Mouse (Mus musculus) gastrocnemius, postnatal 14 days (tissue): ENCODE data around the gene Smc6. TPM values are rescaled to one million over a fixed set of nuclear protein-coding genes. Genes with fewer than 3 reads are reported as not detected.
A peak's percentile ranks its signal among the peaks of the same experiment; 100 is the strongest.

ENCODE experiments used
- DNase-seq: peaks from one replicate; pipeline ENCODE4 v3.0.0; 2021; ENCODE audit warnings: mixed read lengths
- intact Hi-C: fragments of 180-260 bp; cut with DNase I; formaldehyde crosslinking; loops from one replicate; pipeline ENCODE4 v1.15.1; 2025; ENCODE audit warnings: low total_unique reads
- long read RNA-seq, 2 experiments: library from polyadenylated mRNA; stranded (forward); transcript quantifications; one replicate each; pipeline ENCODE4 v2.0.0; 2021
- total RNA-seq, 2 experiments: library from RNA; stranded (reverse); gene quantifications; 2 replicates each; pipeline ENCODE4 v1.2.3; 2021

The Smc6 gene
- total RNA-seq, result 10 to 100 TPM; 30.4 to 36.0 TPM
- long read RNA-seq, experiment 1, full-length matches to known transcripts, result 19 of 29 reads
- long read RNA-seq, experiment 1, partial matches to known transcripts, result 5 of 29 reads
- long read RNA-seq, experiment 1, other reads (novel, unspliced or antisense), result 5 of 29 reads
- long read RNA-seq, experiment 2, full-length matches to known transcripts, result 37 of 50 reads
- long read RNA-seq, experiment 2, partial matches to known transcripts, result 4 of 50 reads
- long read RNA-seq, experiment 2, other reads (novel, unspliced or antisense), result 9 of 50 reads

DNA sequence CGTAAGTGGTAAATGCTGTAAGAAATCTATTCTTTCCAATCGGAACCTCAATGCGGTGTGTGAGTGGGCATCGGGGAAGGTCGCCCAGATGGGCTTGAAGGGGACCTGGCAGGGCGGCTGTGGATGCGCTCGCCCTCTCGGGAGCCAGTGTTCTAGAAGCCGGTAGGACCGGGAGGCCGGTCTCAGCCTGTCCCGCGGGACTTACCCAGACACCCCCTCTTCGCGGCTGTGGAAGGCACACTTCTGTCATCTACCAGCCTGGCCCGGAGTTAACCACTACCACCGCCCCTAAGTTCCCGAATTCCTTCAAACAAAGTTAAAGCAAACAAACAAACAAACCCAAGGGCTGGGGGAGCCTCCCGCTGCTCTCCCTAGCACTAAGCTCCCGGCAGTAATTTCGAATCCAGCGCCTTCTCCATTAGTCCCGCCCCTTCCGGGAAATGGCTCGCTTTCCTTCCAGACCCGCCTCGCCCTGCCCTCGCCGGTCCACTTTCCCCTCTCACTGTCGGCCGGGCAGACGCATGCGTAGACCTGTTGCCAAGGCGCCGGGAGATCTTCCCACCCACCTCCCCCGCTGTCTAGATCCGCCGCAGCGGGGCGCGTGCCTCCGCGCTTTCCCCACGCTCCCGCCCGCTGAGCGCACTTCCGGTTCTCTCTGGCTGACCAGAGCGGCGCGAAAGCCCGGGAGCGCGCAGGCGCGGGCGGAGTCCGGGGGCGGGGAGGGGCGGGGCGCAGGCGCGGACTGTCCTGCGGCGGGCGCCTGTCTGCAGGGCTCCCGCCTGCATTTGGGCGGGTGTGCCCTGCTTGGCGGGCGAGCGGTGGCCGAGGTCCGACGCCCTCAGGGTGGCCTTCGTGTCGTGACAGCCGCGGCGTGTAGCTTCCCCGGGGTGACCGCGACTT is at the start of gene Smc6, which contains the start of gene Gen1:
TSS of gene Smc6 (plus strand) at position 505 of the 900 bp plus-strand sequence.
TSS of gene Gen1 (minus strand) at position 420 of the 900 bp plus-strand sequence.
- intact Hi-C loops, result loop anchor here (5.0 kb wide), 1 partner anchor 68 kb away; no protein-coding TSS in a partner anchor
- DNase-seq, result peak; percentile 96

GRCm38 (mm10) chr12:11216454-11216853 is 49.2 kb upstream of the Smc6 start:
- no peak for DNase-seq
- intact Hi-C loops, result no loop called here

DNA sequence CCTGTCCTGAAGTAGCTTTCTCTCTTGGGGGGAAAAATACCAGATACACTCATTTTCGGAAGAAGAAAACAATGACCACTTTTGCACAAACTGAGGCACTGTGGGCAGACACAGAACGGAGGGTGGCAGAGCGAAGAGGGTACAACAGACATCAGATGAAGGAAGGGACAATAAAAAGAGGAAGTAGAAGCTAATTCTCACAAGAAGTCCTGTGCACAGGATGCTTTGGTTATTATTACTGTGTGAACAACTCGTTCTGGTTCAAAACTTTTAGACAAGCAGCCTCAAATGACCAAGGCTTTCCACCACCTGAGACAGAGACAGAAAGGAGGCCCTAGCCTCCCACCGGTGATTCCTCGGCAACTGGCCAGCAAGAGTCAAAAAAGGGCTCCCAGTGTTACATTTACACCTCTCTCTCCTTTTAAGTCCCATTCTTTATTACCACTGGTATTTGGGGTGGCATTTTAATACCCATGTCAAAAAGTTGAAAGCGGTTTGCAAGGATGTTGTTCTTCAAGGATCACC is 47.9 kb upstream of the Smc6 start:
- intact Hi-C loops, result no loop called here
- no peak for DNase-seq

DNA sequence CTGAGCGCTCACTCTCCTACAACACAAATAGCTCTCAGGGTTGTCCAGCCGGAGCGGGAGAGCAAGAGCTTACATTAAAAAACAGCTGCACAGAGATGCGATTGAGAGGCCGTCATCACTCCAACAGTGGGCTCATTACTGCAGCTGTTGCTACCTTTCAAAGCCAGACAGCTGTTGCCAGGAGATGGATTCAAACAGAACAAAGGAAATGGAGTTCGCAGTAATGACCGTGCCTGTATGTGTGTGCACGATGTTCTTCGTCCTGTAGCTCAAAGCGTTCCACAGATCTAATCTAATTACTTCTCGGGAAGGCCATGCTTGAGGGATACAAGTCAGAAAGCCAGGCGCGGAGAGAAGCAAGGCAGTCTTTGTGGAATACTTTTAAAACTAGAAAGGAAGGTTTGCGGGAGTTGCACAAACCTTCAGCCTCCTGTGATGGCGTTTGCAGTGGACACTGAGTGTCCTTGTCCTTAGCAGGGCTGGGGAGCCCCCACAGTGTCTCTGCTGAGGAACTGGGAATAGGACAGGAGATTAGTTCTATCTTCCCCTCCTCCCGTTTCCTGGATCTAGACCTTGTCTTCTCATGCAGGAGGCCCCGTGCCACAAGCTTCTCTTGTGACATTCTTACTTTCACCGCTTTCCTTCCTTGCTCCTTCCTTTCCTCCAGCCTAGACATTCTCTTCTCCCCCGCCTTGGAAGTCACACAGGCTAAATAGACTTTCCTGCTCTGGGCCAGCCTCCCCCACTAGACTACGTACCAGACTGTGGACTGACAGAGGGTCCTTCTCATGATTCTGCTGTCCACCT is 44.0 kb upstream of the Smc6 start:
- peak; percentile 42 for DNase-seq
- intact Hi-C loops, result no loop called here

GRCm38 (mm10) chr12:11222566-11222965 is 43.1 kb upstream of the Smc6 start:
- DNase-seq, result no peak
- intact Hi-C loops, result no loop called here

DNA sequence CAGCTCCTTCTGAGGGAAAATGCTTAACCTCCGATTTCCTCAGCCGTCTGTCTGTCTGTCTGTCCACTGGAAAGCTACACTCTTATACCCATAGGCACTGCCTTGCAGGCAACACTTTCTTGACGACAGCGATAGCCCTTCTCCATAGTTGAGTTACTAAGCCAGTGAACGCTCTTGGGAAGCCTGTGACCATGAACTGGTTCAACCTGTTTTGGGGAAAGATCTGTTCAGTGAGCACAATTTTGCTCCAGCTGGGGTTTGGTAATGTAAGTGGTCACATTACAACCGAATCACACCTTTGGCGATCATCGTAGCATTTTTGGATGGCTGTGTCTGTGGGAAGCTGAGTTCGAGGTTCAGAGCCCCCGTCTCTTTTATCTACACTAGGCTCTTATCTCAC is 42.6 kb upstream of the Smc6 start:
- intact Hi-C loops, result no loop called here
- DNase-seq, result no peak

- no peak for DNase-seq
- intact Hi-C loops, result no loop called here
These were observed 41.0 kb upstream of the Smc6 start for GRCm38 (mm10) chr12:11224722-11225121.

DNA sequence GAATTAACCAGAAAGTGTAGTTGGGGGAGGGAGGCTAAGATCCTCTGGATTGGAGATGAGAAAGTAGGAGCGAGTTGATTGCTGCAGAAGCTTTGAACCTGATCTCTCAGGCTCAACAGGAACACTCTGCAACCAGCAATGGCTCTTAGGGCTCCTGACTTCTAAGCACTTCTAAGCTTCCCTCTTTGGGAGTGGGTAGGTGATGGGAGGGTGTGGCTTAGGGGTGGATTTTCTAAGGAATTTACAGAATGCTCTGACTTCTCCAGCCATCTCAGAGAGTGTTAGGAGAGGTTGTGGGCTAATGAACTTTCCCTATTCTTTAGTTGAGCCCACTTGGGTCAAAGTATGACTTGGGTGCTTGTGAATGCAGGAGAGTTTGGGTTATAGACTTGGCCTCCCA is 39.6 kb upstream of the Smc6 start:
- DNase-seq, result no peak
- intact Hi-C loops, result no loop called here

DNA sequence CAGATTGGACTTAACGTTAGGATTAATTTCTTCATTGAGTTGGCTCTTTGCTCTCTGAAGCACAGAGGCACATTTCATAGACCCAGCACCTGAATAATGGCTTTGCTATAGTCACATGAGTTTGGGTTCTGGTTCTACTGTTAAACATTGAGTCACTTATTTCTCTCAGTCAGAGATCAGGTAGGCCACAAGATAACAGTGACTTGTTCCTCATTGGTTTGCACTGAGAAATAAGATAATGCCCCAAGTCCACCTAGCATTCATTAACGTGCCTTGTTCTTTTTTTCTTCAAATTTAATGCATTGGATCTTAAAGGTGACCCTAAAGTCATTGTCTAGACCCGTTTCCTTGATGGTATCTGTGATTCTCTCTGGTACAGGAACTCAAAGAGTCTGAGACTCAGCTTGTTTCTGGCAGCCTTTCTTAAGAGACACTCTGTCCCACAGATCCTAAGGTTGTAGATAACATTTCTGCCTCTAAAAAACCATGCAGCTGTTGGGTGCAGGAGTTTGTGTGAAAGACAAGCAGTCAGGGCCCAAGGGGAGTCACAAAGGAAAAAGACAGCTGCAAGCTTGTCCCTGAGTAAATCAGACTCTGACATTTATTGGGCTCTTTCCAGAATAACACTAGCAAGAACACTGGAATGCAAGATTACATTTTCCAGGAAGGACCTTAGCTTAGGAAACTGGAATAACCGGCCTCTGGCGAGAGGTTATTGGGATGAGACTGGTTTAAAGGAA is 39.0 kb upstream of the Smc6 start:
- intact Hi-C loops, result no loop called here
- DNase-seq, result no peak

GRCm38 (mm10) chr12:11230267-11230666 is 35.4 kb upstream of the Smc6 start:
- no peak for DNase-seq
- intact Hi-C loops, result no loop called here

DNA sequence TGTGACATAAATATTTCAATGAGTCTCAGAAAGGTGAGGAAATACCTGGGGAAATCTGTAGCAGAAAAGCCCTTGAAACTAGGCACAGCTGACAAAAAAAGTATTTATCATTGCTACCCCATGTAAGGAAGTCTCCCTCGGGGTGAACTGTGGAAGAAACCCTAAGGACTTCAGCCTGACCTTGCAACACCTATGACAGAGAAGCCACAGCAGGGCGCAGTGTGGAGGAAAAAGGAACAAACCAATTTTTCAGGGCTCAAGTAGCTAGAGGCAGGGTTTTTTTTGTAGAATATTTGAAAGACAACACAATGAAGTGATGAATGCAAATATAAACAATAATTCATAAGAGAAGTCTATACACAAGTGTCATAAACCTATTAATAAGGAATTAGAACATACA is 29.7 kb upstream of the Smc6 start:
- intact Hi-C loops, result no loop called here

GRCm38 (mm10) chr12:11247460-11247859 is 18.2 kb upstream of the Smc6 start:
- intact Hi-C loops, result no loop called here
- DNase-seq, result no peak

More for the DNA sequence above, 29.7 kb upstream of the Smc6 start:
- no peak for DNase-seq

GRCm38 (mm10) chr12:11250322-11250721 is 15.4 kb upstream of the Smc6 start:
- no peak for DNase-seq
- intact Hi-C loops, result no loop called here

- intact Hi-C loops, result loop anchor here (5.0 kb wide), 1 partner anchor 68 kb away; no protein-coding TSS in a partner anchor
- DNase-seq, result no peak
These were observed 791 bp upstream of the Smc6 start for GRCm38 (mm10) chr12:11264895-11265294.

DNA sequence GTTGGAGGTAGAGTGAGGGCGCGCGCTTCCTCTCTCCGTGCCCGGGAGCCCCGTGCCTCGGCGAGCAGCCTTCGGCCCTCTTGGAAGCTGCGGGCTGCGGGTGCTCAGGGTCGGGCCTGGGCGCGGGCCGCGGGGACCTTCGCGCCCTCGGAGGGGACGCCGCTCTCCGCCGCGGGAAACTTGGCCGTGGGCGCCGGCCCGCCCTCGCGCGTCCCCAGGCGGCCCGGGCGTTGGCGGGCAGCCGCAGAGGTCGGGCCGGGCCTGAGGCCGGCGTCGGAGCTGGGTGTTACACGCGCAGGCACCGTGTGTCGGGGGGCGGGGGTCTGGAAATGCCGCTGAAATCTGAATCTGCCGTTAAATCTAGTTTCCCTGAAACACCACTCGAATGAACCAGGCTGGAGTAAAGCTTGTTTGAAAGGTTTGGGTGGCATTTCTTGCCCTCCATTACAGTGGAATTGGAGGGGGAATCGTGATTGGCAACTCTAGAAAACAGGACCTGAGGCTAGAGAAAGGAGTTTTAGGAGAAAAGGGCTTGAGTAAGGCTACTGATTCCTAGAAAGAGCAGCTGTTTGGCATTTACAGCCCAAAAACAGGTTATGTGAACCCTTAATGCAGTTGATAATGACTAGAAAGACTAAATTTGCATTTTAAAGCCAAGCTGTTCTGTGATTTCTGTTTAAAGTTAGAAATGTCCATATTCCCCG is 748 bp downstream of the Smc6 start:
- intact Hi-C loops, result loop anchor here (5.0 kb wide), 1 partner anchor 69 kb away; no protein-coding TSS in a partner anchor
- peak; percentile 66 for DNase-seq

- DNase-seq, result no peak
- intact Hi-C loops, result loop anchor here (5.0 kb wide), 1 partner anchor 70 kb away; no protein-coding TSS in a partner anchor
These were observed 1.3 kb downstream of the Smc6 start for GRCm38 (mm10) chr12:11267030-11267429.

GRCm38 (mm10) chr12:11272568-11272967 is 6.9 kb downstream of the Smc6 start:
- intact Hi-C loops, result no loop called here
- no peak for DNase-seq

DNA sequence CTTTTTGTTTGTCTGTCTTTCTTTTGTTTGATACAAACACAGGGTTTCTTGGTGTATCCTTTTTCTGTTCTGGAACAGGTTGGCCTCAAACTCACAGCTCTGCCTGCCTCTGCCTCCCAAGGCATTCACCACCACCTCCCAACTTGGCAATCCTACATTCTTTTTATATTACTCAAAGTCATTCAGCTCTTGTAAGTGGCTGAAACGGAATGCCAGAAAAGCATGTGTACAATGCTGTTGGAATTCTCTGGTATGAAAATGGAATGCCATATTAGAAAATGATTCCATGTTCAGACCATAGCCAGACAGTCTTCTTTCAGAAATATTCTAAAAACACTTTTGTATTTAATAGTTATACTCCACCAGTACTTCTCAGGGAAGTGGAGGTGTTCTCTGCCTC is 7.5 kb downstream of the Smc6 start:
- DNase-seq, result no peak
- intact Hi-C loops, result no loop called here
